Mouse (Mus musculus): ENCODE results near the gene Phf19. TPM values are rescaled to one million over a fixed set of nuclear protein-coding genes. Genes with fewer than 3 reads are reported as not detected.

The Phf19 gene
- polyA plus RNA-seq, 1 experiment from 2014 or later, result 1.9 TPM

DNA sequence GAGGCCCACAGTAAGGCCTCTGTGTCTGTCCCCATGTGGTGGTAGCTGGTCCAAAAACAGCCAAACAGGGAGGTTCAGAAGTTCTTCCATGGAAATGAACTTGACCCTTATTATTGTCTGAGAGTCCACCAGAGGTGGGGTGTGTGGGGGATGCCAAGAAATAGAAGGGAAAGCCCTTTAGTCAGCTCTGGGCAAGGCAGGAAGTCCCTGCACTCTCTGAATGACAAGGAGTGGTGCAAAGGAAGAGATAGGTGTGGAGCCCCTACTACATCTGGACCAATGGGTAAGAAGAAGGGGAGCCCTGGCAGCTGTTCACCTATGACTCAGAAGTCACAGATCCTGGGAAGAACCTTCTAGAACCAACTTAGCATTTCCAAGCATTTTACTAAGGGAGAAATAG is 40.5 kb upstream of the Phf19 start:
- Histone ChIP-seq H3K4me2 (no peak overlapping the region), H3K4me3 (no peak overlapping the region), H3K27me3 (peaks cover 4% of the 10 kb centered on the region; the same call in 1 of the 2 replicates), H3K36me3 (no peaks in the 10 kb centered on the region), H3K9me3 (replicated peaks) (no peaks in the 10 kb centered on the region), H3K27ac (no peak overlapping the region), H3K4me1 (replicated peaks) (no peaks in the 10 kb centered on the region), H3K9ac (no peak overlapping the region)
- ATAC-seq (replicated peaks; ENCODE audit: insufficient number of reproducible peaks, insufficient read depth, low FRiP score, low read depth), result no peak

- ATAC-seq (replicated peaks; ENCODE audit: insufficient number of reproducible peaks, insufficient read depth, low FRiP score, low read depth), result no peak
- Histone ChIP-seq H3K4me3 (no peak overlapping the region), H3K4me1 (replicated peaks) (no peaks in the 10 kb centered on the region), H3K27me3 (peaks cover 1% of the 10 kb centered on the region; the same call in 1 of the 2 replicates), H3K36me3 (no peaks in the 10 kb centered on the region), H3K9ac (no peak overlapping the region), H3K4me2 (no peak overlapping the region), H3K27ac (no peak overlapping the region), H3K9me3 (replicated peaks) (no peaks in the 10 kb centered on the region)
- WGBS, result 59% methylated on average over 2 of the region's 2 CpGs
Measured at GRCm38 (mm10) chr2:34953547-34954116, 39.8 kb upstream of the Phf19 start.

- 65% methylated on average over 4 of the region's 4 CpGs for WGBS
- Histone ChIP-seq H3K27ac (no peak overlapping the region), H3K9me3 (replicated peaks) (no peaks in the 10 kb centered on the region), H3K36me3 (no peaks in the 10 kb centered on the region), H3K4me1 (replicated peaks) (no peaks in the 10 kb centered on the region), H3K9ac (no peak overlapping the region), H3K27me3 (no peaks in the 10 kb centered on the region), H3K4me3 (no peak overlapping the region), H3K4me2 (no peak overlapping the region)
- no peak for ATAC-seq (replicated peaks; ENCODE audit: insufficient number of reproducible peaks, insufficient read depth, low FRiP score, low read depth)
Measured at GRCm38 (mm10) chr2:34953018-34953417, 39.2 kb upstream of the Phf19 start.

- H3K9ac ChIP-seq, result no peak overlapping the region
- H3K27ac ChIP-seq, result no peak overlapping the region
- ATAC-seq (replicated peaks; ENCODE audit: insufficient number of reproducible peaks, insufficient read depth, low FRiP score, low read depth), result no peak
- H3K36me3 ChIP-seq, result no peaks in the 10 kb centered on the region
- no peak overlapping the region for H3K4me3 ChIP-seq
- H3K4me2 ChIP-seq, result no peak overlapping the region
- H3K27me3 ChIP-seq, result no peaks in the 10 kb centered on the region
- H3K9me3 ChIP-seq (replicated peaks), result no peaks in the 10 kb centered on the region
- no peaks in the 10 kb centered on the region for H3K4me1 ChIP-seq (replicated peaks)
Measured at GRCm38 (mm10) chr2:34951469-34951868, 37.6 kb upstream of the Phf19 start.

GRCm38 (mm10) chr2:34948622-34949021 is 34.8 kb upstream of the Phf19 start:
- Histone ChIP-seq H3K27ac (no peak overlapping the region), H3K4me1 (replicated peaks) (peaks cover 8% of the 10 kb centered on the region), H3K27me3 (no peaks in the 10 kb centered on the region), H3K36me3 (no peaks in the 10 kb centered on the region), H3K4me3 (no peak overlapping the region), H3K9me3 (replicated peaks) (no peaks in the 10 kb centered on the region), H3K9ac (no peak overlapping the region), H3K4me2 (no peak overlapping the region)
- no peak for ATAC-seq (replicated peaks; ENCODE audit: insufficient number of reproducible peaks, insufficient read depth, low FRiP score, low read depth)
- WGBS, result 19% methylated on average over 2 of the region's 2 CpGs

DNA sequence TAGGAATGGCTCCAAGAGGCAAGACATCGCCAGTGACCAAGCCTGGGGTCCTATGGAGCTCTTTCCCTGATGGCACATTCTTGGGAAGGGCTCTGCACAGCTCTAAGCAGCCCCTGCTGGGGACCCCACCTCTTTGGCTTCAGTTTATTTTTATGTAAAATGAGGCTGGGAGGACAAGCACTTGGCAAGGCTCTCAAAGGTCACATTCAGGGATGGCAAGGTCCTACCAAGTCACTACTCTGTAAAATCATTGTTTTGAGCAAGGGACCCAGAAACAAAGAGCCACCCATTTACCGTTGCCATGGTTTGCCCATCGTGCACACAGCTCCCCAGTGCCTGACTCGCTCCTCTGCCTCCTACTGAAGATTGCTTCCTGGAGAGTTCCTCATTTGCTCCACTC is 32.2 kb upstream of the Phf19 start:
- Histone ChIP-seq H3K36me3 (no peaks in the 10 kb centered on the region), H3K27ac (no peak overlapping the region), H3K4me2 (no peak overlapping the region), H3K27me3 (peaks cover 6% of the 10 kb centered on the region; the same call in 1 of the 2 replicates), H3K4me1 (replicated peaks) (peaks cover 10% of the 10 kb centered on the region), H3K4me3 (no peak overlapping the region), H3K9me3 (replicated peaks) (no peaks in the 10 kb centered on the region), H3K9ac (no peak overlapping the region)
- ATAC-seq (replicated peaks; ENCODE audit: insufficient number of reproducible peaks, insufficient read depth, low FRiP score, low read depth), result no peak
- WGBS, result 61% methylated on average over 4 of the region's 4 CpGs

DNA sequence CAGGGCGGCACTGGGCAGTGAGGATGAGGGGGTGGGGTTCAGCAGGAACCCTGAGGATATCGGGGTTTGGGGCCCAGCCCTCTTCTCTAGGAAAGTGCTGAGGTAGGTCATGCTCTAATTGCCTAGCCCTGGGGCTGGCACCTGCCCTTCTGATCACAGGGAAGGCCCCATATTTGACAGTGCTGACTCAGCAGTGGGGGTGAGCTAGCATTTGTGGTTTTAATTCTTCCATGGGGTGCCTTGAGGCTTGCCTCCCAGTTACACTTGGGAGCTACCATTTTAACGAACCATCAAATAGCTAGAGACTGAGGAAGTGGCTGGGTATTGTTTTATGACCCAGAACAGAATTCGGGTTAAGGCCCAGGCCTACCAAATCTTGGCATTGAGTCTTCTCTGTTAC is 31.8 kb upstream of the Phf19 start:
- peaks cover 10% of the 10 kb centered on the region for H3K4me1 ChIP-seq (replicated peaks)
- H3K9me3 ChIP-seq (replicated peaks), result no peaks in the 10 kb centered on the region
- no peaks in the 10 kb centered on the region for H3K36me3 ChIP-seq
- H3K27me3 ChIP-seq, result peaks cover 9% of the 10 kb centered on the region
- H3K4me2 ChIP-seq, result no peak overlapping the region
- no peak overlapping the region for H3K27ac ChIP-seq
- 84% methylated on average over 4 of the region's 4 CpGs for WGBS
- no peak for ATAC-seq (replicated peaks; ENCODE audit: insufficient number of reproducible peaks, insufficient read depth, low FRiP score, low read depth)
- no peak overlapping the region for H3K4me3 ChIP-seq
- H3K9ac ChIP-seq, result no peak overlapping the region

DNA sequence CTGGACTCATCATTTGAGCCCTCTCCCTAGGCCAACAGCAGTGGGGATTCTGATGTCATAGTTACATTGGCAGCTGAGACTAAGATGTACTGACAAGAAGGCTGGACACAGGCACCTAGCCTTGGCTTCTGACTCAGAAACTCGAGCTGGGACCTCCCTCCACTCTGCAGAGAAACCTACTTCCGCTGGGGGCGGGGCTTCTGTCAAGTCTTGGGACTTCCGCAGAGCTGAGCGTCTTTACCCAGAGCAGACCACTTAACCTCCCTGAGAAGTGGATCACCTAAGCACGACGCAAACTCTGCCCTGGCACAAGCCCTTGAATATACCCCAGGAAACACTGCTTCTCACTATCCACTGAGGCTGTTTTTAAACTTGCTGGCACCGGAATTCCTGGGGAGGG is 30.9 kb upstream of the Phf19 start:
- Histone ChIP-seq H3K27me3 (peaks cover 9% of the 10 kb centered on the region), H3K9me3 (replicated peaks) (no peaks in the 10 kb centered on the region), H3K4me1 (replicated peaks) (peaks cover 10% of the 10 kb centered on the region), H3K27ac (no peak overlapping the region), H3K36me3 (no peaks in the 10 kb centered on the region), H3K9ac (0 out of 2 replicates have a peak overlapping the region, but pooled peaks have one; percentile 25), H3K4me3 (peak overlapping the region; percentile 27), H3K4me2 (peak overlapping the region; percentile 52)
- WGBS, result 9% methylated on average over 8 of the region's 8 CpGs
- ATAC-seq (replicated peaks; ENCODE audit: insufficient number of reproducible peaks, insufficient read depth, low FRiP score, low read depth), result peak; percentile 29; the same call in 1 of the 2 replicates

DNA sequence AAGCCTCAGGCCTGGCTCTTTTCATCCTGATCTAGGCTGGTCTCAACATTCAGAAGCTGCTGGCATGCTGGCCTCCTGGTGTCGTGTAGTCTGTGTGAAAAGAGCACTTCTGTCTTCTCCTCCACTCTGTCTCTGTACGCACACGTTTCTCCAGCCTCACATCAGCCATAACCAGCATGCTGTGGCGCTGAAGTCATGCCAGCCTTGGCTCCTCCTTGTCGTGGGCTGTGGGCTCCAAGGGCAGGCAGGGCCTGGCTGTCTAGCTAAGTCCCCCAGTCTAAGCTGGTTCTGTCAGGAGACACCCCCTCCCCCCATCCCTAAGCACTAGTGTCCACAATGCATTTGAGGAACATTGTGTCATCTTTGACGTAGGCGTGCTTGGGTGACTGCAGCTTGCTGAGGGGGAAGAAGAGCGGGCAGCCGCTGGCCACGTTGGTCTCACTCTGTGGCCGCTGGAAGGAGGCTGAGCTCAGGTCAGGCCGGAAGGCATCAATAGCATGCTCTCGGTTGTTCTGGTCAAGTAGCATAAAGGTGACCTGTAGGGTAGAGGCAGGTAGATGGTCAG is 29.8 kb upstream of the Phf19 start:
- Histone ChIP-seq H3K4me2 (no peak overlapping the region), H3K4me1 (replicated peaks) (peaks cover 20% of the 10 kb centered on the region), H3K27me3 (peaks cover 9% of the 10 kb centered on the region), H3K27ac (no peak overlapping the region), H3K4me3 (no peak overlapping the region), H3K9ac (no peak overlapping the region), H3K9me3 (replicated peaks) (no peaks in the 10 kb centered on the region), H3K36me3 (no peaks in the 10 kb centered on the region)
- WGBS, result 74% methylated on average over 13 of the region's 13 CpGs
- no peak for ATAC-seq (replicated peaks; ENCODE audit: insufficient number of reproducible peaks, insufficient read depth, low FRiP score, low read depth)

- Histone ChIP-seq H3K4me2 (no peak overlapping the region), H3K36me3 (no peaks in the 10 kb centered on the region), H3K4me1 (replicated peaks) (peaks cover 32% of the 10 kb centered on the region), H3K27me3 (peaks cover 12% of the 10 kb centered on the region), H3K4me3 (no peak overlapping the region), H3K27ac (no peak overlapping the region), H3K9me3 (replicated peaks) (no peaks in the 10 kb centered on the region), H3K9ac (no peak overlapping the region)
- WGBS, result 63% methylated on average over 11 of the region's 11 CpGs
- no peak for ATAC-seq (replicated peaks; ENCODE audit: insufficient number of reproducible peaks, insufficient read depth, low FRiP score, low read depth)
Measured at GRCm38 (mm10) chr2:34941061-34941675, 27.3 kb upstream of the Phf19 start.

- Histone ChIP-seq H3K9me3 (replicated peaks) (no peaks in the 10 kb centered on the region), H3K4me1 (replicated peaks) (peaks cover 31% of the 10 kb centered on the region), H3K4me2 (no peak overlapping the region), H3K27ac (no peak overlapping the region), H3K9ac (no peak overlapping the region), H3K36me3 (no peaks in the 10 kb centered on the region), H3K27me3 (peaks cover 12% of the 10 kb centered on the region), H3K4me3 (no peak overlapping the region)
- no peak for ATAC-seq (replicated peaks; ENCODE audit: insufficient number of reproducible peaks, insufficient read depth, low FRiP score, low read depth)
- 74% methylated on average over 5 of the region's 5 CpGs for WGBS
Measured at GRCm38 (mm10) chr2:34940246-34940645, 26.4 kb upstream of the Phf19 start.
